Mouse (Mus musculus) gastrocnemius, postnatal 4 days (tissue): ENCODE measurements at regions not wholly inside any gene's neighbourhood (a gene's known extent, or its start where the extent isn't known, plus 50 kb on each side); places are given as distances from the start of the nearest gene placed in this dataset.
"Not testable (repeated sequence)": the region's sequence is repeated elsewhere in the genome, so short reads cannot be mapped to it uniquely, and the experiment has no call there.

Experiments used
- DNase-seq, 2 experiments: peaks; one replicate each; pipeline ENCODE4 v3.0.0; 2021 to 2022; ENCODE audit warnings: low spot score in 2 of 2, mixed read lengths in 2 of 2

- no peak for DNase-seq
Measured at GRCm38 (mm10) chr10:118602922-118603321, 162.1 kb downstream of the Ifng start.

GRCm38 (mm10) chr10:118603857-118604414 is 163.1 kb downstream of the Ifng start:
- DNase-seq, result no peak

- DNase-seq, result no peak
Measured at GRCm38 (mm10) chr10:118605156-118605821, 164.4 kb downstream of the Ifng start.

GRCm38 (mm10) chr10:118607418-118607817 is 166.6 kb downstream of the Ifng start:
- DNase-seq, result no peak

GRCm38 (mm10) chr10:118608376-118609145 is 167.7 kb downstream of the Ifng start:
- no peak for DNase-seq

- DNase-seq, result no peak
Measured at GRCm38 (mm10) chr10:118609157-118609556, 168.3 kb downstream of the Ifng start.

GRCm38 (mm10) chr10:118610868-118611461 is 170.1 kb downstream of the Ifng start:
- no peak for DNase-seq

GRCm38 (mm10) chr10:118612091-118612490 is 171.2 kb downstream of the Ifng start:
- DNase-seq, result no peak

GRCm38 (mm10) chr10:118613056-118613695 is 172.3 kb downstream of the Ifng start:
- DNase-seq, result no peak

- DNase-seq, result no peak
Measured at GRCm38 (mm10) chr10:118614251-118614865, 173.5 kb downstream of the Ifng start.

- no peak for DNase-seq
Measured at GRCm38 (mm10) chr10:118615131-118616020, 174.5 kb downstream of the Ifng start.

GRCm38 (mm10) chr10:118616031-118616615 is 175.3 kb downstream of the Ifng start:
- DNase-seq, result no peak

- DNase-seq, result no peak
Measured at GRCm38 (mm10) chr10:118617291-118618044, 176.6 kb downstream of the Ifng start.

- DNase-seq, result not testable (repeated sequence)
Measured at GRCm38 (mm10) chr10:118618251-118618650, 177.4 kb downstream of the Ifng start.

GRCm38 (mm10) chr10:118618766-118619600 is 178.1 kb downstream of the Ifng start:
- DNase-seq, result no peak

- no peak for DNase-seq
Measured at GRCm38 (mm10) chr10:118619601-118620000, 178.8 kb downstream of the Ifng start.

GRCm38 (mm10) chr10:118620611-118621010 is 179.8 kb downstream of the Ifng start:
- no peak for DNase-seq

- no peak for DNase-seq
Measured at GRCm38 (mm10) chr10:118621546-118621945, 180.7 kb downstream of the Ifng start.
